Mouse (Mus musculus) liver, embryonic 15.5 days (tissue): ENCODE results near the gene Phactr1. TPM values are rescaled to one million over a fixed set of nuclear protein-coding genes. Genes with fewer than 3 reads are reported as not detected.

Experiments
- ATAC-seq: fragments of 200-750 bp; cut with Nextera tagmentation; 2 replicates; pipeline ENCODE4 v1.8.0; 2017; ENCODE audit warnings: moderate number of reproducible peaks, mild to moderate bottlenecking, moderate library complexity; ENCODE audit not compliant: insufficient read depth
- H3K27ac ChIP-seq: fragments of 300-500 bp; sonication (generic); replicated peaks from 2 replicates; pipeline ENCODE4 v1.5.1; 2015; ENCODE audit warnings: mild to moderate bottlenecking, inconsistent platforms
- H3K27me3 ChIP-seq: fragments of 300-500 bp; sonication (generic); 2 replicates; pipeline ENCODE4 v1.6.1; 2015; ENCODE audit warnings: mild to moderate bottlenecking, inconsistent platforms
- H3K36me3 ChIP-seq: fragments of 300-500 bp; sonication (generic); replicated peaks from 2 replicates; pipeline ENCODE4 v1.6.1; 2015; ENCODE audit warnings: moderate library complexity, mild to moderate bottlenecking, inconsistent platforms
- H3K4me1 ChIP-seq: fragments of 300-500 bp; sonication (generic); replicated peaks from 2 replicates; pipeline ENCODE4 v1.6.1; 2015; ENCODE audit warnings: inconsistent platforms
- H3K4me2 ChIP-seq: fragments of 300-500 bp; sonication (generic); 2 replicates; pipeline ENCODE4 v1.6.1; 2015; ENCODE audit warnings: moderate library complexity, mild to moderate bottlenecking, inconsistent platforms
- H3K4me3 ChIP-seq: fragments of 300-500 bp; sonication (generic); replicated peaks from 2 replicates; pipeline ENCODE4 v1.5.1; 2015; ENCODE audit warnings: mild to moderate bottlenecking, inconsistent platforms
- H3K9ac ChIP-seq: fragments of 300-500 bp; sonication (generic); 2 replicates; pipeline ENCODE4 v1.6.1; 2015; ENCODE audit warnings: moderate library complexity, mild to moderate bottlenecking, inconsistent platforms
- H3K9me3 ChIP-seq: fragments of 300-500 bp; sonication (generic); replicated peaks from 2 replicates; pipeline ENCODE4 v1.6.1; 2016; ENCODE audit warnings: inconsistent platforms
- WGBS: fragments of 180-500 bp; shearing (Covaris S2); methylation state at CpG from one replicate; pipeline ENCODE4 v1.1.7; 2015; ENCODE audit warnings: mixed read lengths; ENCODE audit not compliant: insufficient replicate concordance; 5-methylcytosine and 5-hydroxymethylcytosine counted together
- polyA plus RNA-seq: library from polyadenylated mRNA; unstranded; fragments of >200 nt; fragmentation: Nextera tagmentation; extraction: Ambion mirVana; gene quantifications from 2 replicates; pipeline ENCODE4 v1.2.1, GENCODE M21; 2015

The Phactr1 gene
- polyA plus RNA-seq, 1 experiment from 2014 or later = 0.82 TPM

DNA sequence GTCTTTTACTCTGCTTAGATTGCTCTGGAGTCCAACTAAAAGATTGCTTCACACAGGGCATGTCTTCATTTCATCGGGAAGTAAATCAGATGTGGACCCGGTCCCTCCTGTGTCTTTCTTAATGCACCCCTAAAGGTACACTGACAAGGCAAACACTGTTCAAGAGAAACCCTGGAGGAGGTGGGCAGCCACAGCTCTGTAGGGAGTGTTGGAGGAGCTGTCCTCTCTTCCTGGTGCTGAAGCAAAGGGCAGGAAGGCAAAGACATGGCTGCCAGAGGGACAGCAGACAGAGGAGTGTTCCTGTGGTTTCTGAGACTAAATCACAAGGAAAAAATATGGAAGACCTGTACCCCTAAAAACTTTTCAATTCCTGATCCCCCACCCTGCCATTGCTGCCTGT is 31.1 kb downstream of the Phactr1 start:
- Histone ChIP-seq H3K27me3 (peaks cover 32% of the 10 kb centered on the region), H3K36me3 (no peaks in the 10 kb centered on the region), H3K9me3 (no peaks in the 10 kb centered on the region), H3K4me1 (no peaks in the 10 kb centered on the region), H3K4me3 (no peak overlapping the region), H3K27ac (no peak overlapping the region), H3K4me2 (no peak overlapping the region), H3K9ac (no peak overlapping the region)
- 20% methylated on average over 2 of the region's 2 CpGs for WGBS
- no peak for ATAC-seq

DNA sequence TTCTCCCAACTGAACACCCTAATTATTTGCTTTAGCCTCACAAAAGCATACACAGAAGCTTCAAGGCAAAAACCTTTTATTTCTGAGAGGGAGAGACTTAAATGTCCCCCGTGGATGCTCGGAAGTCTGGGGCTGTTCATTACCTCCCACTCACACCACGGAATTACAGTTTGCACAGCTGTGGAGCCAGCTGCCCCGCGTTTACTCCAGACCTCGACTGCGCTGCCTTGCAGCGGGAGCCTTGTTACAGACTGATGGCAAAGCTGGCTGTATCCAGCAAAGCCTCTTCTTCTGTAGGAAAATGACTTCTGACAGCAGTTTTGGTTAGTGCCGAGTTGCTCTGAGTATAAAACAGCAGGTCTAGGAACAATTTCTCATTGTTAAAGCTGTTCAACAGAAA is 39.0 kb downstream of the Phactr1 start:
- Histone ChIP-seq H3K4me3 (no peak overlapping the region), H3K9me3 (no peaks in the 10 kb centered on the region), H3K27ac (no peak overlapping the region), H3K4me2 (no peak overlapping the region), H3K9ac (no peak overlapping the region), H3K4me1 (no peaks in the 10 kb centered on the region), H3K36me3 (no peaks in the 10 kb centered on the region), H3K27me3 (no peaks in the 10 kb centered on the region)
- no peak for ATAC-seq
- 51% methylated on average over 9 of the region's 9 CpGs for WGBS

DNA sequence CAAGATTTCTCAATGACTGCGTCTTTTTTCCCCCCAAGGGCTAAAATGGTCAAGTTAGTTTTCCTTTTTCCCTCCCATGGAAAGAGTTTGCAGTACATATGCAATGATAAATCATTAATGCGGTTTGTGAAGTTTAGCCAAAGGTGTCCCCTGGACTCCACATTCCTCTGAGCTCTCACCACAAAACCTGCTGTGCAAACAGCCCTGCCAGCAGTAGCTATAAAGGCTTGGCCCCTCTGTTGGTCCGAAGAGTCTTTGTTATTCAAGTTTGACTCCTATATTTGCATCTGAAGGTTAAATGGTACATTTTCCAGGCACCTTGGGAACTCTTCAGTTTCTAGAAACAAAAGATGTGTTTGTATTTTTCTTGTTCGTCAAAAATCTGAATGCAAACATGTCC is 39.7 kb downstream of the Phactr1 start:
- 37% methylated on average over 4 of the region's 4 CpGs for WGBS
- H3K36me3 ChIP-seq = no peaks in the 10 kb centered on the region
- H3K27ac ChIP-seq = no peak overlapping the region

DNA sequence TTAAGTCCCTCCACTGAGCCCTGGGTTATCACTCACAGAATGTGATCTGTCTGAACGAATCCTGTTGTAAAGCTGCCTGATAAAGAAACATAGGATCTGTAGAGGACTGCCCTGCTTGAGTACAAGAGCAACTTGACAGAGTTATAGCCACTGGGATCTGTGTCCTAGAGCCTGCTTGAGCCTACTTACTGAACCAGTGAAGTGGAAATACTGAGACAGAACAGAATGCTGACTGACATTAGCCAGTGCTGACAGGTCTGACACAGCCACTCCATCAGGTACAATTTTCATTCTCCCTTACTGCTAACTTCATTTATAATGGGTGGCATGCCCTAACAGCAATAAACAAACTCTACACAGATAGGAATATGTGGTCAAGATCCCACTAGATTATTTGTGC is 40.2 kb downstream of the Phactr1 start:
- Histone ChIP-seq H3K4me1 (no peaks in the 10 kb centered on the region), H3K9me3 (no peaks in the 10 kb centered on the region), H3K4me2 (no peak overlapping the region), H3K27ac (no peak overlapping the region), H3K36me3 (no peaks in the 10 kb centered on the region), H3K9ac (no peak overlapping the region), H3K4me3 (no peak overlapping the region), H3K27me3 (no peaks in the 10 kb centered on the region)
- ATAC-seq = no peak
- WGBS = 14% methylated on average over 1 of the region's 1 CpGs

More for the DNA sequence above, 39.7 kb downstream of the Phactr1 start:
- no peak overlapping the region for H3K4me2 ChIP-seq
- no peaks in the 10 kb centered on the region for H3K4me1 ChIP-seq
- H3K9ac ChIP-seq = no peak overlapping the region
- ATAC-seq = no peak
- no peak overlapping the region for H3K4me3 ChIP-seq
- no peaks in the 10 kb centered on the region for H3K27me3 ChIP-seq
- H3K9me3 ChIP-seq = no peaks in the 10 kb centered on the region

DNA sequence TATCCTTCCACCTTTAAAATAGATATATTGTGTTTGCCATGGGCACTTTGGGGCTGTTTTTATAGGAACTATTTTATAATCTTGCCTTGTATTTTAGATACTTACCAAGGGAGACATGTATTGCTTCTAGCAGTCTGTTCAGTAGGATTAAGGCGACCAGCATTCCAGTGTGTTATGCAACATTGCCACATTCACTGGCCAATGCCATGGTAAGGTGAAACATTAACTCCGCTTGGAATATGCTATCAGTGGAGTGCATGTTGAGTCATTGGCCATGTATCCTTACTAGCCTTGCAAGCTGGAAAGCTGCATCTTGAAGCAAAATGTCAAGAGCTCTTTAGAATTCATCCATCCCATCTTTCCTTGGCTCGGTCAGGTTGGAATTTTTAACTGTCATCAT is 43.6 kb downstream of the Phactr1 start:
- no peak overlapping the region for H3K9ac ChIP-seq
- H3K4me1 ChIP-seq = no peaks in the 10 kb centered on the region
- ATAC-seq = no peak
- H3K4me3 ChIP-seq = no peak overlapping the region
- no peaks in the 10 kb centered on the region for H3K27me3 ChIP-seq
- H3K27ac ChIP-seq = no peak overlapping the region
- 57% methylated on average over 3 of the region's 3 CpGs for WGBS
- H3K36me3 ChIP-seq = no peaks in the 10 kb centered on the region
- H3K4me2 ChIP-seq = no peak overlapping the region
- no peaks in the 10 kb centered on the region for H3K9me3 ChIP-seq

DNA sequence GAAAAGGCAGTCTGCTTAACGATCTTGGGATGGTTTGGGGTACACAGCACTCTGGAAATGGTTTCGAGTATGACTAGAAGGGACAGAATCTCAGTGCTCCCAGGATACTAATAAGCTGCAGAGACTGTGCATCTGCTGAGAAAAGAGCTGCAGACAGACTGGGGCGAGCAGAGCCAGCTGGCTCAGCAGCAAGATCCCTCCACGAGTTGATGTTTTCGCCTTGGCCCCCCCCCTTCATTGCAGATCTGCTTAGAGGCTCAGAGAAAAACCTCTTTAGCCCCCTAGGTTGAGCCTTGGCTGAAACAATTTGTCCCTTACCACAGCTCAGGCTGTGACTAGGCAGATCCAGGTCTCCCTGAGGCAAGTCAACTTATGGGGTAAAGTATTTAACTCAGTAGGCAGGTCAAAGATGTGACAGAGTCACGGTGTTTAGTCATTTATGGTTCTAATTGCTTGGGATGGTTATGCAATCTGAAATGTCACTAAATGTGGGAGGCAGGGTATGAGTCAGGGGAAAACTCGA is 45.3 kb downstream of the Phactr1 start:
- ATAC-seq = no peak
- no peaks in the 10 kb centered on the region for H3K27me3 ChIP-seq
- no peak overlapping the region for H3K4me3 ChIP-seq
- H3K9me3 ChIP-seq = no peaks in the 10 kb centered on the region
- no peak overlapping the region for H3K9ac ChIP-seq
- 44% methylated on average over 7 of the region's 7 CpGs for WGBS
- no peak overlapping the region for H3K4me2 ChIP-seq
- no peaks in the 10 kb centered on the region for H3K36me3 ChIP-seq
- no peaks in the 10 kb centered on the region for H3K4me1 ChIP-seq
- H3K27ac ChIP-seq = no peak overlapping the region

DNA sequence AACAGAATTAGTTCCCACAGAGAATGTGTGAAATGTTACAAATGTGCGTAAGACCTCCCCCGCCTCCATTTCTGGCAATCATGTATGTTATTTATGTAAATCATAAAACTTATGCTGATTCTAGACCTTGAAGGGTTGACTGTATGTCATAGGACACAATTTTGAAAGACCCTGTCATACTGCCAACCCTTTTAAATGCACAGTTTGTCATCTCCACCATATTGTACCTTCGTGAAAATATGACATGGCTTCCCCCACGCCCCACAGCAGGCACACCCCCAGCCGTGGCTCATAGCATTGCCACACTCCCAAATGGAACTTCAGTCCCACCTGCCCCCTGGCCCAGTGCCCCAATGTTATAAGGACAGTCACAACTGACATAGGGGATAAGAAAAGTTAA is 57.1 kb downstream of the Phactr1 start:
- Histone ChIP-seq H3K9me3 (no peaks in the 10 kb centered on the region), H3K4me2 (no peak overlapping the region), H3K27me3 (no peaks in the 10 kb centered on the region), H3K9ac (no peak overlapping the region), H3K27ac (no peak overlapping the region), H3K4me1 (no peaks in the 10 kb centered on the region), H3K4me3 (no peak overlapping the region), H3K36me3 (no peaks in the 10 kb centered on the region)
- 77% methylated on average over 5 of the region's 5 CpGs for WGBS
- no peak for ATAC-seq

DNA sequence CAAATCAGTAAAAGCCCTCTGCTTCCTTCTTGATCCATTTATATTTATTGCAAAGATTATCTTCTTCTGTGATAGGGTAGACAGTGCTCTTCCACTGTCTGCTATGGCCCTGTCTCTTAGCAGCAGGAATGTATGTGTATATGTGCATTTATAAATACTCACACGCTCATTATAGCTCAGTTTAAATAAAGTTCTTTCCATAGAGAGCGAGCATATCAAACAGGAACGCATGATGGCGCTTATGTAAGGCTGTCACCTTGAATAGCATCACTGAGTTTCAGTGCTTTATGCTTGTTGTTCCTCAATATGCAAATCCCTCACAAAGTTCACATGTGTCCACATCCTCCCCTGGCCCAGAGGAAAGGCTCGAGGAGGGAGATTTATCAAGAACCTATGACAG is 57.7 kb downstream of the Phactr1 start:
- H3K4me2 ChIP-seq = no peak overlapping the region
- no peaks in the 10 kb centered on the region for H3K36me3 ChIP-seq
- ATAC-seq = no peak
- no peak overlapping the region for H3K4me3 ChIP-seq
- WGBS = 68% methylated on average over 5 of the region's 5 CpGs
- H3K27ac ChIP-seq = no peak overlapping the region
- no peaks in the 10 kb centered on the region for H3K4me1 ChIP-seq
- H3K9ac ChIP-seq = no peak overlapping the region
- H3K27me3 ChIP-seq = no peaks in the 10 kb centered on the region
- no peaks in the 10 kb centered on the region for H3K9me3 ChIP-seq

DNA sequence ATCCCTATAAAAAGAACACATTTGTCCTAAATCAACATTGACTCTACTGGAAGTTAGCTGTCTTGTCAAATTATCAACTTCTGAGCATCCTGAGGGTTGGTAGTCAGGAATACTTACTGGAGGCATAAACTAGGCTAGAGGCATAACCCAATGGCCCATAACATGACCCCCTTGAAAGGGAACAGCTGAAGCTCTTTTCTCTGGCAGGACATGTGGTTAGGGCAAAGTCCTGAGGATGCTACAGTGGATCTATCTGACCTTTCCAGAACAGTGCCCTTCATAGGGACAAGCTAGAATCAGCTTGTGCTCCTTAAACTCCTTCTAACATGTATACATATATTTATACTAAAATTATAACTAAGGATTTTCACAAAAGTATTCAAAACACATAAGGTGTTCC is 61.8 kb downstream of the Phactr1 start:
- Histone ChIP-seq H3K27ac (no peak overlapping the region), H3K36me3 (no peaks in the 10 kb centered on the region), H3K9ac (no peak overlapping the region), H3K4me2 (no peak overlapping the region), H3K4me3 (no peak overlapping the region), H3K27me3 (no peaks in the 10 kb centered on the region), H3K9me3 (no peaks in the 10 kb centered on the region), H3K4me1 (no peaks in the 10 kb centered on the region)
- no peak for ATAC-seq

DNA sequence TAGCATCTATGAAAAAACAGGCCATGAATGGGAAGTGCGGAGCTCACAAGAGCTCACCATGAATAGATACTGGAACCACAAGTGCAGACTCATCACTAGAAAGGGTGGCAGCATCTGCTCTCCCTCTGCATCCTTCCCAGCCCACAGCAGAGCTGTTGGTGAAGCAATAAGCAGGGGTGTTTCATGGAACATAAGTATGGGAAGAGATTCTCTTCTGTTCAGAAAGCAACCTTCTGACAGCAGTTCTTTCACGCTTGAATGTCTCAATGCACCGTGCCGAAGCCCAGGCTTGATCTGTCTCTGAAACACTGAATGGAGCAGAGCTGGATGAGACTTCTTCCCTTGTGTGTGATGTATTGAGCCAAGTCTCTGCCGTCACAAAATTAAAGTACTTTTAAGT is 64.0 kb downstream of the Phactr1 start:
- ATAC-seq = no peak
- no peak overlapping the region for H3K4me3 ChIP-seq
- H3K9me3 ChIP-seq = no peaks in the 10 kb centered on the region
- H3K4me2 ChIP-seq = no peak overlapping the region
- no peak overlapping the region for H3K9ac ChIP-seq
- no peaks in the 10 kb centered on the region for H3K36me3 ChIP-seq
- H3K4me1 ChIP-seq = no peaks in the 10 kb centered on the region
- no peak overlapping the region for H3K27ac ChIP-seq
- no peaks in the 10 kb centered on the region for H3K27me3 ChIP-seq
- 66% methylated on average over 5 of the region's 5 CpGs for WGBS

DNA sequence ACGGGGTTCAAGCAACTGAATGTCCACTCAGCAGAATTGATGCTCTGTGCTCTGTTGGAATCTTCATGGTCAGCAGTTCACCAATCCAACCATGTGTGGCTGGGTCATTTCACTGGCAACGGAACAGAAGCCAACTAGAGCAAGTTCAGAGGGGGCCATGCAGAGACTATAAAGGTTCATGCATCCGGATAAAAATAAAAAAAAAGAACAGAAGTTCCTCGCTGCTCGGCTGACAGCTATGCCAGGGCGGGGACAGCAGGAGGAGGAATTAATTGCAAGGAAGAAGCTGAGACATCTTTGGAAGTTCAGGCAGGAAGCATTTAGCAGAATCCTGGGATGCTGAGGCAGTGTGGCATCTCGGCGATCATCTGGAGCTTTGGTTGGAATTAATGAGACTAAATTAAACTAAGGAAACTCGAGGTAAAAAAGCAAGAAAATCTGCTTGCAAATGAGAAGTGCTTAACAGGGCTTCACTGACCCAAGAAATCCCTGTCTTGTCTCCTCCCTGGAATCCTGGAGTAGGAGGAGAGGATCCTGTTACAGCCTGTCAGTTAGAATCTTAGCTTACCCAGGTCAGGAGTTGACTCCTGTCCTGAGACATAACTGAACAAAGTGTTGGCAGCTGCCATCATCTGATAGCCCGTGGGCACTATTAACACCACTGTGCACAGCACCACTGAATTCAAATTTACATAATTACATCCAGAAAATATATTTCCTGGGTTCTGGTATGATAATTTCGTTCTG is 77.4 kb downstream of the Phactr1 start:
- no peaks in the 10 kb centered on the region for H3K27me3 ChIP-seq
- H3K4me1 ChIP-seq = no peaks in the 10 kb centered on the region
- no peak for ATAC-seq
- no peaks in the 10 kb centered on the region for H3K9me3 ChIP-seq
- WGBS = 47% methylated on average over 11 of the region's 11 CpGs
- no peak overlapping the region for H3K4me2 ChIP-seq
- H3K36me3 ChIP-seq = no peaks in the 10 kb centered on the region
- H3K27ac ChIP-seq = no peak overlapping the region
- no peak overlapping the region for H3K9ac ChIP-seq
- H3K4me3 ChIP-seq = no peak overlapping the region

DNA sequence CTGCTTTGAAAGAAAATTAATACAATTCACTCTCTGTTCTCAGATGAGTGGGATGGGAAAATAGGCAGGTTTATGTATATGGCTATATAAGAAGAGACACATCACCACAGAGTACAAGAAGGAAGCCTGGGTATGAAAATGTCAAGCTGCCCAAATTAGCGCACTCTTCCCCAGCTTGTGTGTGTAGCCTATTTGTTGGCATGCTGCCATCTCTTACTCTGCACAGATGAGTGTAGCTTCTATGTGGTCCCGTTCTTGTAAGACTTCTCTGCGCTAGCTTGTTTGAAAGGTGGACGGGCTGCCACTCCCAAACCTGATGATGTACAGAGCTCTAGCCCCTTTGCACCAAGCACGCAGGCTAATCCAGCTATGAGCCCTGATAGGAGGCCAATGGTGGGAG is 78.7 kb downstream of the Phactr1 start:
- Histone ChIP-seq H3K4me1 (no peaks in the 10 kb centered on the region), H3K9ac (no peak overlapping the region), H3K27ac (no peak overlapping the region), H3K36me3 (no peaks in the 10 kb centered on the region), H3K9me3 (no peaks in the 10 kb centered on the region), H3K27me3 (no peaks in the 10 kb centered on the region), H3K4me2 (no peak overlapping the region), H3K4me3 (no peak overlapping the region)
- ATAC-seq = no peak
- WGBS = 75% methylated on average over 5 of the region's 5 CpGs
